Mouse (Mus musculus): ENCODE measurements around the gene Pex10.

Pex10 gene

GRCm38 (mm10) chr4:155066834-155067522 lies at the start of gene Pex10:
Gene Pex10 (plus strand): TSS chr4:155067016.
- in situ Hi-C loops (cut with MboI, MseI): loop anchor here (10.0 kb wide), 1 partner anchor 82 kb away; no protein-coding TSS in a partner anchor

GRCm38 (mm10) chr4:155017253-155017878 lies 49.5 kb upstream of the Pex10 start:
- in situ Hi-C loops (cut with MboI, MseI): no loop called here

DNA sequence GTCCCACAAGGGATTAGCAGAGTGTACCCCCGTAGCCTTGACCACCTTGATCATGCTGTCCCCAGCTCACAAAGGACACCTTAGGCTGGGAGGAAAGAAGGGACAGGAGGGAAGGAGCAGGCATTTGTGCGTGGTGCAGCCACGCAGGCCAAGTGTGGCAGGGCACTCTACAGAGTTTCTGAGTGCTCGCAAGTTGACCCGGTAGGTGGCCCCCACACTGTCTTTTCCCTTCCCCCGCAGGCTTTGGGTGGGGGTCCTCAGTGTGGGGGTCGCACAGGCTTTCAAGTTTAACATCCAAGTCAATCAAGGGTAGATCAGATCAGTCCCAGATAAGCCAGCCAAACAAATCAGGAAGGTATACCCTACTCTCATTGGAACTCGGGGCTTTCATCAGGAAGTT lies 48.8 kb upstream of the Pex10 start:
- in situ Hi-C loops (cut with MboI, MseI): no loop called here

- in situ Hi-C loops (cut with MboI, MseI): no loop called here
Measured at GRCm38 (mm10) chr4:155018601-155019335, 48.0 kb upstream of the Pex10 start.

GRCm38 (mm10) chr4:155019336-155019847 lies 47.4 kb upstream of the Pex10 start:
- in situ Hi-C loops (cut with MboI, MseI): no loop called here

DNA sequence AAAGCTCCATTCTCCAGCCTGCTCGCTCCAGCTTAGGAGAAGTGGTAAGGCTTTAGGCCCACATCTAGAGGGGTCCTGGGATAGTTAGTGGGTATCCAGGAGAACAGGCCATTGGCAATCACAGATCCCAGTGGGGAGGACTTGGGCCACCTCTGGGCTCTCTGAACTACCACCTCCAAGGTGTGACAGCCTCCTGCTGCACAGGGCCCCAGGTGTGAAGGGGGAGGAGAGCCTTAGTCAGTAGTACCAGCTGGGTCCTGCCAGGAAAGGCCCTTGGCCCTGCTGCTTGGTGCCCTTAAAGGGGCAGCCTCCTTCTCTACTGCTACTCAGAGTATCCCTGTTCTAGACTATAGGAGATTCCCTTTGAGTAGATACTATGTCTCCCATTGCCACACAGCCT lies 46.7 kb upstream of the Pex10 start:
- in situ Hi-C loops (cut with MboI, MseI): no loop called here

- in situ Hi-C loops (cut with MboI, MseI): no loop called here
Measured at GRCm38 (mm10) chr4:155020813-155021212, 46.0 kb upstream of the Pex10 start.

DNA sequence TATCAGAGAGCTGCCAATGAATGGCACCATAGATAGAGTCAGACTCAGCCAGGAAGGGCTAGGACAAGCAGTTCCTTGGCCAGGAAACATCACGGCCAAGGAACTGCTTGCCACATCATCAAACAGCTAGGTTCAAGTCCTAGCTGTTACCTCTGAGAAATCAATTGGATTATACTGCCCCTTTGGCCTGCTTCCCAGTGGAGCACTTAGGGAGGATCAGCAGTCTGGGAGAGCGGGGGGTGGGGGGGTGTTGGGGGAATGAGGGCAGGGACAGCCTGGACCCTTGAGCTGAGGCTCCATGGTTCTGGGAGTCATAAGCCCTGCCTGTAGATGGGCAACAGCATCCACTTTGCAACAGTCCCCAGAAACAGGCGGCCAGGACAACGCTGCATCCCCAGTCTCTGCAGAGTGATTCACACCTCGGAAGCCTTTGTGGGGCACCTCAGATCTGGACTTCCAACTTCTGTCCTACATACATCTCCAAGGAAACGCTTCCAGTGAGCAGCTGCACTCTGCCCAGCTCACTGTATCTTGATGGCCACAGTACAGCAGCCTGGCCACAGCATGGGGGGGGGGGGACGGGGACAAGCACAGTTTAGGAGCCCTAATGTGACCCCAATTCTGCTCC lies 44.5 kb upstream of the Pex10 start:
- in situ Hi-C loops (cut with MboI, MseI): no loop called here

- in situ Hi-C loops (cut with MboI, MseI): no loop called here
Measured at GRCm38 (mm10) chr4:155024170-155025010, 42.4 kb upstream of the Pex10 start.

GRCm38 (mm10) chr4:155033115-155033514 lies 33.7 kb upstream of the Pex10 start:
- in situ Hi-C loops (cut with MboI, MseI): no loop called here

DNA sequence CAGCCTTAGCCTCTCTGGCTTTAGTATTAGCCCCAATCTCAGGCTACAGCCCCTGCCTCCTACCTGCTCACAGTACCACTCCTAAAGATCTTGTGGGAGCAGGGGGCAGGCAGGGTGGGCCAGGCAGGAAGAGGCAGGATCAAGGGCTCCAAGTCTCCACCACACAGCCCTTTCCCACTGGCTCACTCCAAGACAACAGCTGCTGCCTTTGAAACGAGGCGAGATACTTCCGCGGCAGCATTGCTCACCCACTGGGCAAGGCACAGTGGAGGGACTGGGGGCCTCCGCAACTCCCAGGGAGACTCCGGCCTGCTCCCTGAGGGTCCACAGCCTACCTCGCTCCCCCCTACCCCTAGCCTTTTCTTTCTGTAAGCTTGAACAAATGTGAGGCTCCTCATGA lies 32.6 kb upstream of the Pex10 start:
- in situ Hi-C loops (cut with MboI, MseI): no loop called here

DNA sequence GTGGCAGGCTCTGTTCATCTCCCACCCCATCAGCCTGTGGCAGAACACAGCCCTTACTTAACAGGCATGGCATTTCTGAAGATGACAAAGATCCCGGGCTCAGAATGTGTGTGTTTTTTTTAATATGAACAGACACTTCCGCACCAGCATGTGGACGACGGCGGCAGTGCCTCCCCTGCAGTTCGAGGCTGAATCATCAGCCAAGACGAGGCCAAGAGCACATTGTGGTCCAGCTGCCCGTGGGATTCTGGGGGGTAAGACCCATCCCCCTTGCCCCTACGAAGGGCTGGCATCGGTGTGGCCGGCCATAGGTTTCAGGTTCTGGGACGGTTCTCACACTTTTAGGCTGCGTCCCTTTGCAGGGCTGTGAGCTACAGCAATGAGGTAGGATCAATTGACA lies 32.0 kb upstream of the Pex10 start:
- in situ Hi-C loops (cut with MboI, MseI): no loop called here

DNA sequence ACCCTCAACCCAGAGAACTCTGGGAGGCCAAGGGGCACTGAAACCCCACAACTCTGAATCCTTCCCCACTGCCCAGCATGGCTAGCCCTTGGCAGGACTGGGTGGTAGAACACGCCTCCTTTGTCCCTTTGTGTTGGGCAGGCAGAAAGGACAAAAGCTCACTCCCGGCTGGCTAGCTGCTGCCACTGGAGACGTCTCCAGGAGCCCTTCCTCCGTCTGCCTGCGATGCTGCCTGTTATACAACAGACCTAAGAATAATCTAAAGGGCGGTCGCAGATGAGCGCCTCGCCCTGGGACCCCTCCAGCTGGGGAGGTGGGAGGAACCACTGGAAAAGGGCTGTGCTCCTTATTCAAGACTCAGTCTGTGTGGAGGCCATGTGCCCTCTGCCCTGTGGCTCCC lies 26.6 kb upstream of the Pex10 start:
- in situ Hi-C loops (cut with MboI, MseI): no loop called here

DNA sequence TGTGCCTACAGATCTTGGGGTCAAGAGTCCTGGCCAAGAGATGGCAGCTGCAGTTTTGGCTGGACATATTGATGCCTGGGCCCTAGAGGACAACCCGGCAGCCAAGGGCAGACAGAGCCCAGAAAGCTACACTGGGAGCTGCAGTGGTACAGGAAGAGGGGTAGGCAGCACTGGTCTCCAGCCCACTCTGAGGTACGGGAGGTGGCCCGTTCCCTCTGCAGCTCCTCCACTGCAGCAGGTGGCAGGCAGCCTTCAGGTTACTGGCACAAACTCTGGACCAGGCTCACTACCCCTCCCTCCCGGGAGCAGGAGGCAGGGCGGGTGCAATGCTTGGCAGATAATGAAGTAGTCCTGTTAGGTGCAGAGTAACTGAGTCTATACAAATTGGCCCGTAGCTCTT lies 26.1 kb upstream of the Pex10 start:
- in situ Hi-C loops (cut with MboI, MseI): no loop called here

GRCm38 (mm10) chr4:155042606-155043288 lies 24.1 kb upstream of the Pex10 start:
- in situ Hi-C loops (cut with MboI, MseI): no loop called here

GRCm38 (mm10) chr4:155043289-155043625 lies 23.6 kb upstream of the Pex10 start:
- in situ Hi-C loops (cut with MboI, MseI): no loop called here

- in situ Hi-C loops (cut with MboI, MseI): no loop called here
Measured at GRCm38 (mm10) chr4:155046636-155047035, 20.2 kb upstream of the Pex10 start.

DNA sequence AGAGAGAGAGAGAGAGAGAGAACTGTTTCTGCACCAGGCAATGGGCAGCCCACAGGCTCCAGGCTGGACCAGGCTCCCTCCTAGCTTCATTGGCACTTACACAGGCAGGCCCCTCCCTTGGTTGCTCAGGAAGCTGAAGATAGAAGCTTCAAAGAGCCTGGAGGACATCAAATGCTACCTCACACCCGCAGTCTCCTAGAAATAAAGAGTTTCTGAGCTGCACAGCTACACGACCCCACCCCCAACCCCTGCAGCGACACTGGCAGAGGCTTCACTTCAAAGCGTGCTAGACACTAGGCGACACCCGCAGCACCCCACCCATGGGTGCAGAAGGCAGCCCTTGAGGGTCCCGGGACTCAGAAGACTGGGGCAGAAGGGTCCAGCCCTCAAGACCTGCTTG lies 16.7 kb upstream of the Pex10 start:
- in situ Hi-C loops (cut with MboI, MseI): no loop called here

- in situ Hi-C loops (cut with MboI, MseI): no loop called here
Measured at GRCm38 (mm10) chr4:155056724-155057123, 10.1 kb upstream of the Pex10 start, which contains the start of gene Plch2. Gene Plch2 (minus strand): TSS chr4:155056784.

- in situ Hi-C loops (cut with MboI, MseI): no loop called here
Measured at GRCm38 (mm10) chr4:155058325-155058724, 8.5 kb upstream of the Pex10 start.

DNA sequence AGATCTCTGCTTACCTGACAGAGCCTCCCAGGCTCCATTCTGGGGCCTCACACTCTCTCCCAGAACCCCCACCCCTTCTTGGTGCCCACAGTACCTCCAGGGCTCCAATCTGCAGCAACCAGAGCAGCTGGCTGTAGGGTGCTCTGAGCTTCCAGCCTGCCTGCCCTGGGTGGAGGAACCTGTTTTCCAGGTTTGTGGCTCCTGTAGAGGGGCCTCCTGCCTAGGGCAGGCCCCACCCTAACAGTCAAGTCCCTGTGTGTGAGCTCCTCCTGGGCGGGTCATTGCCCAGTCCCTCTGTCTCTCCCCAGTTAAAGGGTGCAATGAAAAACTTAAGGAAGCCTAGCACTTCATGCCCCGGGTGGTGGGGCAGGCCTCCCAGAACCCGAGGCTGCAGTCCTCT lies 2.9 kb upstream of the Pex10 start:
- in situ Hi-C loops (cut with MboI, MseI): loop anchor here (5.0 to 10.0 kb wide), 2 partner anchors 79 to 197 kb away; partner anchors contain the start of gene Mmel1

Data from regulatory T cell (primary cell).